Mouse (Mus musculus) intestine, embryonic 14.5 days (tissue): ENCODE data around the gene Fbxw7. TPM values are rescaled to one million over a fixed set of nuclear protein-coding genes. Genes with fewer than 3 reads are reported as not detected.

Experiments used
- ATAC-seq: fragments of 200-750 bp; cut with Nextera tagmentation; replicated peaks from 2 replicates; pipeline ENCODE4 v1.8.0; 2017; ENCODE audit warnings: low read depth, moderate number of reproducible peaks, moderate TSS enrichment, moderate library complexity; ENCODE audit not compliant: low FRiP score, low TSS enrichment
- DNase-seq: peaks from one replicate; pipeline ENCODE4 v3.0.0-alpha.2; 2018; ENCODE audit warnings: low spot score
- H3K27ac ChIP-seq: fragments of 300-500 bp; sonication (generic); 2 replicates; pipeline ENCODE4 v1.5.1; 2014; ENCODE audit warnings: low read depth, mild to moderate bottlenecking, control low read depth
- H3K27me3 ChIP-seq: fragments of 300-500 bp; sonication (generic); replicated peaks from 2 replicates; pipeline ENCODE4 v1.6.1; 2014; ENCODE audit warnings: low read length, control low read depth; ENCODE audit not compliant: control insufficient read depth, insufficient read depth
- H3K36me3 ChIP-seq: fragments of 300-500 bp; sonication (generic); 2 replicates; pipeline ENCODE4 v1.6.1; 2014; ENCODE audit warnings: low read length, control low read depth; ENCODE audit not compliant: control insufficient read depth, insufficient read depth
- H3K4me1 ChIP-seq: fragments of 300-500 bp; sonication (generic); replicated peaks from 2 replicates; pipeline ENCODE4 v1.6.1; 2014; ENCODE audit warnings: low read length, control low read depth, mixed read lengths; ENCODE audit not compliant: control insufficient read depth, insufficient read depth
- H3K4me2 ChIP-seq: fragments of 300-500 bp; sonication (generic); 2 replicates; pipeline ENCODE4 v1.6.1; 2014; ENCODE audit warnings: low read length
- H3K4me3 ChIP-seq: fragments of 300-500 bp; sonication (generic); 2 replicates; pipeline ENCODE4 v1.5.1; 2014; ENCODE audit warnings: low read depth, low read length, control low read depth, mixed read lengths
- H3K9ac ChIP-seq: fragments of 300-500 bp; sonication (generic); 2 replicates; pipeline ENCODE4 v1.6.1; 2014; ENCODE audit warnings: mild to moderate bottlenecking, low read length
- H3K9me3 ChIP-seq: fragments of 300-500 bp; sonication (generic); 2 replicates; pipeline ENCODE4 v1.6.1; 2016; ENCODE audit warnings: low read length, control low read depth; ENCODE audit not compliant: control insufficient read depth
- WGBS: fragments of 180-500 bp; shearing (Covaris S2); extraction: QIAGEN DNeasy Blood & Tissue Kit; methylation state at CpG from one replicate; pipeline ENCODE4 v1.1.7; 2014; 5-methylcytosine and 5-hydroxymethylcytosine counted together
- polyA plus RNA-seq: library from polyadenylated mRNA; unstranded; fragments of >200 nt; fragmentation: Nextera tagmentation; extraction: Ambion mirVana; gene quantifications from 2 replicates; pipeline ENCODE4 v1.2.1, GENCODE M21; 2014

The Fbxw7 gene
- 11.7 and 12.7 TPM in 2 replicates for polyA plus RNA-seq

DNA sequence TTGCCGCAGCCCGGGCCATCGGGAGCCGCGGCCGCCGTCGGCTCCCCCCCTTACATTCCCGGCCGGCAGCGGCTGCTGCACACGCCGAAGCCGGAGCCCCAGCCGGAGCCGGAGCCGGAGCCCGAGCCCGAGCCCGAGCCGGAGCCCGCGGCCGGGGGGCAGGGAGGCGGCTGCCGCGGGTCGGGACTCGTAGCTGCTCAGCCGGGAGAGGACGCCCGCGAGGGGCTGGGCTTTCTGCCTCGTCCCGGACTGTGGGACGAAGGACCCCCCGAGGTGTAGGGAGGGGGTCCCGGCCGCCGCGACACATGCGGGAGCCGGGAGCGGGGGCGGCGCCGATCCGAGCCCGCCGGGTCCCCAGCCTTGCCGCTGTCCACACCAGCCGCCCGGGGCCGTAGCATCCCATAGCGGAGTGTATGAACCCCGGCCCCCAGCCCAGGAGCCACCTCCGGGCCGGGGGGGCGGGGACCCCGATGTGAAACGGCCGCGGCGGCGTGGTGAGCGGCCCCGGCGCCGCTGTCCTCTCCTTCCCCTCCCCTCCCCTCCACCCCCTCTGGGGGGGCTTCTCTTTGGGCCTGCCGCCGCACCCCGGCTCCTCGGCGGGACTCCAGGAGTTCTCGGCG lies at the start of gene Fbxw7:
Gene Fbxw7, plus strand, starts transcription at position 507 of the 620 bp plus-strand sequence.
- H3K4me2 ChIP-seq: peak within 1 kb of the TSS; percentile 90
- H3K4me1 ChIP-seq: peaks cover 19% of the 10 kb centered on the region
- DNase-seq: peak; percentile 77
- H3K27me3 ChIP-seq: no peaks in the 10 kb centered on the region
- peak; percentile 58 for ATAC-seq
- no peaks in the 10 kb centered on the region for H3K9me3 ChIP-seq
- H3K4me3 ChIP-seq: peak within 1 kb of the TSS; percentile 90
- WGBS: 1% methylated on average over 51 of the region's 76 CpGs
- peak within 1 kb of the TSS; percentile 96 for H3K27ac ChIP-seq
- H3K36me3 ChIP-seq: 0 out of 2 replicates have a peak, but pooled peaks cover under 1% of the 10 kb centered on the region
- H3K9ac ChIP-seq: peak within 1 kb of the TSS; percentile 84

GRCm38 (mm10) chr3:84768940-84769339 lies 46.1 kb upstream of the Fbxw7 start:
- Histone ChIP-seq H3K27me3 (no peaks in the 10 kb centered on the region), H3K9me3 (no peaks in the 10 kb centered on the region), H3K4me3 (no peak overlapping the region), H3K4me2 (no peak overlapping the region), H3K9ac (no peak overlapping the region), H3K36me3 (no peaks in the 10 kb centered on the region), H3K4me1 (no peaks in the 10 kb centered on the region), H3K27ac (no peak overlapping the region)
- ATAC-seq: no peak
- no peak for DNase-seq
- 85% methylated on average over 4 of the region's 4 CpGs for WGBS

- Histone ChIP-seq H3K4me2 (no peak overlapping the region), H3K4me3 (no peak overlapping the region), H3K36me3 (no peaks in the 10 kb centered on the region), H3K9me3 (no peaks in the 10 kb centered on the region), H3K27ac (no peak overlapping the region), H3K9ac (no peak overlapping the region), H3K27me3 (no peaks in the 10 kb centered on the region), H3K4me1 (peaks cover 4% of the 10 kb centered on the region; the same call in 1 of the 2 replicates)
- WGBS: 86% methylated on average over 6 of the region's 6 CpGs
- DNase-seq (no peak), ATAC-seq (no peak)
Observed at GRCm38 (mm10) chr3:84769411-84769810, 45.7 kb upstream of the Fbxw7 start.

DNA sequence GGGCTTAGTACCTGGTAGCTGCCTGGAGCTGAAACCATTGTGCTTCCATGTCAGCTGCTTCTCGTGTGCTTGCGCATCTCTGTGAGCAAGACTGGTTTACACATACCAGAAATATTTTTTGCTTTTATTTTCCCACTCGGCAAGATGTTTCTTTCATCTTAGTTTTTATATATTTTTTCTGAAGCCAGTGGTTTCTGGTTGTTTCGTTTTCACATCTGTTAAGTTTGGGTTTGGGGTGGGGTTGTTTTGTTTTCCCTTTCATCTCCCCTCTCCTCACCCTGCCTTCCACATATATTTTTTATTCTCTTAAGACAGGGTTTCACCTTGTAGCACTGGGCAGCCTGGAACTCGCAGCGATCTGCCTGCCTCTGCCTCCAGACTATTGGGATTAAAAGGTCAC lies 44.5 kb upstream of the Fbxw7 start:
- ATAC-seq: no peak
- WGBS: 81% methylated on average over 6 of the region's 6 CpGs
- H3K4me3 ChIP-seq: no peak overlapping the region

DNA sequence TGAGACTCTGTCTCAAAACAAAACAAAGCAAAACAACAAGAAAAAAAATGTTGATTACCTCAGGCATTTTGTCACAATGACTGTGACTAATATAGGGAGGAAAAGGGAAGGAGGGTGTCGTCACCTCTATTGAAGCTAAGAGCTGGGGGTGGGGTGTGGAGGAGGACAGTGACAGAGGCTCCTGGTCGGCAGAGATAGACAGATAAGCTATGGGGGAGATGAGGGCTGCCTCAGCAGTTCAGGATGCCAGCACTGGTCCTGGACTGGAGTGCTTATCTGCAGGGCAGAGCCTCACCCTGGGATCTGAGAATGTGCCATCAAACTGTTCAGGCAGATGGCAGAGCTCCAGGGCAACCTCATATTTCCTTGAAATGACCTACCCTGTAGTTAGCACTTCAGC lies 43.1 kb upstream of the Fbxw7 start:
- Histone ChIP-seq H3K4me3 (no peak overlapping the region), H3K4me1 (peaks cover 4% of the 10 kb centered on the region), H3K9ac (no peak overlapping the region), H3K4me2 (no peak overlapping the region), H3K36me3 (no peaks in the 10 kb centered on the region), H3K9me3 (no peaks in the 10 kb centered on the region), H3K27ac (no peak overlapping the region), H3K27me3 (no peaks in the 10 kb centered on the region)
- DNase-seq: peak; percentile 41
- ATAC-seq: no peak
- WGBS: 48% methylated on average over 2 of the region's 2 CpGs

More for the DNA sequence above, 44.5 kb upstream of the Fbxw7 start:
- Histone ChIP-seq H3K4me1 (peaks cover 4% of the 10 kb centered on the region; the same call in 1 of the 2 replicates), H3K9ac (no peak overlapping the region), H3K36me3 (no peaks in the 10 kb centered on the region), H3K27ac (no peak overlapping the region), H3K4me2 (no peak overlapping the region), H3K27me3 (no peaks in the 10 kb centered on the region), H3K9me3 (no peaks in the 10 kb centered on the region)
- no peak for DNase-seq

- 42% methylated on average over 8 of the region's 8 CpGs for WGBS
Observed at GRCm38 (mm10) chr3:84774246-84775066, 40.6 kb upstream of the Fbxw7 start.

DNA sequence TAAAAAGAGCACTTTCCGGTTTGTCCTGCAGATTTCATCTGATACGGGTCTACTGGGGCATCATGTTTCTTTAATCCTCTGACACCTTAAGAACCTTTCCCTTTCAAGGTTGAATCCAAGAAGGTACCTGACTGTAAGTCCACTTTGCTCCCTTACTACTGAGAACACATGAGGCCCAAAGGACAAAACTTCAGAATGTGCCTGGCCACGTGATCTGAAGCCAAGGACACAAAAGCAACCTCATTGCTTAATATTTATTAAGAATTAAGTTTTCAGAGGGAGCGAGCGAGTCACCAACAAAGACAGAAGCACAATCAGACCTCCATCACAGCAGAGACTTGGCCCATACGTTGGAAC lies 40.0 kb upstream of the Fbxw7 start:
- H3K4me1 ChIP-seq: peaks cover 4% of the 10 kb centered on the region
- H3K27ac ChIP-seq: no peak overlapping the region
- no peak for ATAC-seq
- no peaks in the 10 kb centered on the region for H3K27me3 ChIP-seq
- no peak for DNase-seq
- H3K9me3 ChIP-seq: no peaks in the 10 kb centered on the region
- 83% methylated on average over 6 of the region's 6 CpGs for WGBS
- H3K4me3 ChIP-seq: no peak overlapping the region
- no peaks in the 10 kb centered on the region for H3K36me3 ChIP-seq
- no peak overlapping the region for H3K4me2 ChIP-seq
- no peak overlapping the region for H3K9ac ChIP-seq

More at GRCm38 (mm10) chr3:84774246-84775066, 40.6 kb upstream of the Fbxw7 start:
- Histone ChIP-seq H3K27me3 (no peaks in the 10 kb centered on the region), H3K27ac (no peak overlapping the region), H3K4me1 (peaks cover 4% of the 10 kb centered on the region), H3K9me3 (no peaks in the 10 kb centered on the region), H3K9ac (no peak overlapping the region), H3K4me3 (no peak overlapping the region), H3K36me3 (no peaks in the 10 kb centered on the region), H3K4me2 (no peak overlapping the region)
- DNase-seq (peak; percentile 44), ATAC-seq (no peak)

GRCm38 (mm10) chr3:84775577-84775976 lies 39.5 kb upstream of the Fbxw7 start:
- ATAC-seq (no peak), DNase-seq (no peak)

More at GRCm38 (mm10) chr3:84775577-84775976, 39.5 kb upstream of the Fbxw7 start:
- WGBS: 68% methylated on average over 4 of the region's 4 CpGs
- H3K4me2 ChIP-seq: no peak overlapping the region
- no peak overlapping the region for H3K27ac ChIP-seq
- H3K9ac ChIP-seq: no peak overlapping the region
- no peaks in the 10 kb centered on the region for H3K36me3 ChIP-seq
- H3K4me3 ChIP-seq: no peak overlapping the region
- no peaks in the 10 kb centered on the region for H3K27me3 ChIP-seq
- H3K4me1 ChIP-seq: peaks cover 4% of the 10 kb centered on the region
- H3K9me3 ChIP-seq: no peaks in the 10 kb centered on the region
